Mouse (Mus musculus): ENCODE measurements at regions not wholly inside any gene's neighbourhood (a gene's known extent, or its start where the extent isn't known, plus 50 kb on each side); places are given as distances from the start of the nearest gene placed in this dataset.

- intact Hi-C loops (cut with DNase I): no loop called here
Observed at GRCm38 (mm10) chr2:21046503-21047116, 77.9 kb upstream of the Arhgap21 start.

GRCm38 (mm10) chr2:21044781-21045180, 76.1 kb upstream of the Arhgap21 start:
- intact Hi-C loops (cut with DNase I): no loop called here
- DNase-seq (ENCODE audit: low spot score): no peak

More at GRCm38 (mm10) chr2:21046503-21047116, 77.9 kb upstream of the Arhgap21 start:
- DNase-seq (ENCODE audit: low spot score): no peak

GRCm38 (mm10) chr2:21044007-21044406, 75.3 kb upstream of the Arhgap21 start:
- no peak for DNase-seq (ENCODE audit: low spot score)
- intact Hi-C loops (cut with DNase I): no loop called here

- DNase-seq (ENCODE audit: low spot score): no peak
- intact Hi-C loops (cut with DNase I): no loop called here
Observed at GRCm38 (mm10) chr2:21043302-21043701, 74.6 kb upstream of the Arhgap21 start.

- intact Hi-C loops (cut with DNase I): loop anchor here (5.0 to 10.0 kb wide), 2 partner anchors 65 to 133 kb away; no protein-coding TSS in a partner anchor
- DNase-seq (ENCODE audit: low spot score): no peak
Observed at GRCm38 (mm10) chr2:21037607-21038006, 68.9 kb upstream of the Arhgap21 start.

- peak; percentile 60 for DNase-seq (ENCODE audit: low spot score)
- intact Hi-C loops (cut with DNase I): loop anchor here (5.0 to 10.0 kb wide), 2 partner anchors 65 to 132 kb away; no protein-coding TSS in a partner anchor
Observed at GRCm38 (mm10) chr2:21037181-21037580, 68.5 kb upstream of the Arhgap21 start.

- intact Hi-C loops (cut with DNase I): loop anchor here (5.0 to 10.0 kb wide), 2 partner anchors 64 to 131 kb away; no protein-coding TSS in a partner anchor
- no peak for DNase-seq (ENCODE audit: low spot score)
Observed at GRCm38 (mm10) chr2:21035884-21036648, 67.4 kb upstream of the Arhgap21 start.

- intact Hi-C loops (cut with DNase I): loop anchor here (5.0 to 10.0 kb wide), 2 partner anchors 62 to 130 kb away; no protein-coding TSS in a partner anchor
- DNase-seq (ENCODE audit: low spot score): no peak
Observed at GRCm38 (mm10) chr2:21034651-21035050, 66.0 kb upstream of the Arhgap21 start.

GRCm38 (mm10) chr2:21030650-21031049, 62.0 kb upstream of the Arhgap21 start:
- no peak for DNase-seq (ENCODE audit: low spot score)
- intact Hi-C loops (cut with DNase I): loop anchor here (10.0 kb wide), 1 partner anchor 126 kb away; no protein-coding TSS in a partner anchor

GRCm38 (mm10) chr2:21029391-21030010, 60.8 kb upstream of the Arhgap21 start:
- intact Hi-C loops (cut with DNase I): loop anchor here (10.0 kb wide), 1 partner anchor 125 kb away; no protein-coding TSS in a partner anchor
- DNase-seq (ENCODE audit: low spot score): no peak

- intact Hi-C loops (cut with DNase I): no loop called here
- peak; percentile 42 for DNase-seq (ENCODE audit: low spot score)
Observed at GRCm38 (mm10) chr2:21028605-21029004, 59.9 kb upstream of the Arhgap21 start.

- intact Hi-C loops (cut with DNase I): no loop called here
- no peak for DNase-seq (ENCODE audit: low spot score)
Observed at GRCm38 (mm10) chr2:21018535-21018934, 49.9 kb upstream of the Arhgap21 start.

Data from heart, postnatal 25 days (tissue).